Mouse (Mus musculus): ENCODE data around the gene Arhgef10l.

DNA sequence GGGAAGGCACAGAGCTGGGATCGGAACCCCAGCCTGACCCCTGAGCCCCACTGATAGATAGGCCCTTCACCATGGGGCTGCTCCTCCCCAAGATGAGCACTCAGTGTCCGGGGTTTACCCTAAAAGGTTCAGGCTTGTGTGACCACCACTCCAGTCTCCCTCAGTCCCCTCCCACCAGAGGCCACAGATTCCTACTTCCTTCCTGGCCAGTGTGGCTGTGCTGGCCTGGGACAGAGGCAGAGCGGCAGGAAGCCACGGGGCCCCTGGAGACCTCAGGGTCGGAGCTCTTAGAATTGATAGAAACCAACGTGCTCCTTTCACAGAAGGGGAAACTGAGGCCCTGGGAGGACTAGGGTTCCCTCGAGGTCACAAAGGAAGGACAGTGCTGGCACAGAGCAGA, 3.4 kb downstream of the Arhgef10l start:
- no peak for TF ChIP-seq CTCF (IDR thresholded peaks at IDR 0.05; ENCODE audit: low read depth, low read length)
- no peak for TF ChIP-seq POLR2A (IDR thresholded peaks at IDR 0.05; ENCODE audit: borderline replicate concordance, low read depth, low read length)
